Mouse (Mus musculus) E14TG2a.4 (cell line): ENCODE measurements around the gene Plekhm3.

ENCODE experiments used
- CTCF ChIP-seq: conservative IDR thresholded peaks from 2 replicates; pipeline ENCODE4 v1.5.1; 2014; ENCODE audit warnings: low read length
- NANOG ChIP-seq: IDR thresholded peaks from 2 replicates; pipeline ENCODE4 v1.6.1; 2014; ENCODE audit warnings: borderline replicate concordance, low read length, mixed read lengths
- POU5F1 ChIP-seq: IDR thresholded peaks from 2 replicates; pipeline ENCODE4 v1.6.1; 2014; ENCODE audit warnings: low read length, borderline replicate concordance

GRCm38 (mm10) chr1:64867684-64868083, 88.9 kb downstream of the Plekhm3 start:
- TF ChIP-seq CTCF (no peak), NANOG (no peak), POU5F1 (no peak)
